Mouse (Mus musculus) forelimb bud, embryonic 11.5 days (tissue): ENCODE results near the gene Ttbk1.

Experiments
- DNase-seq: peaks from one replicate; pipeline ENCODE4 v3.0.0-alpha.2; 2012; ENCODE audit warnings: low read depth, low spot score

Ttbk1 gene

GRCm38 (mm10) chr17:46418628-46419027 is 68.8 kb downstream of the Ttbk1 start:
- DNase-seq, result no peak

DNA sequence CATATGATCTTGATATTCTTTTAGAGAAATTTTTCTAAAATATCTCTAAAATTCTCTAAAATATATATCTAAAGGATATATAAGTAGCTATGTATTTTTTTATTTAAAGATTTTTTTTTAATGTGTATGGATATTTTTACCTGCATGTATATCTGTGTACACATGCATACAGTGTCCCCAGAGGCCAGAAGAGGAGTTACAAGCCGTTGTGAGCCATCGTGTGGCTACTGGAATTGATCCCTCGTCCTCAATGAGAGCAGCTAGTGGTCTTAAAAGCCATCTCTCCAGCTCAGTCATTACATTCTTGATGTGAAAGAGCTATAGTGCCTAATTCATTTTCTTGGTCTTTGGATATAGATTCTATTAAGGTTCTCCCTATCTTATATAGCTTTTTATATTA is 79.0 kb downstream of the Ttbk1 start:
- no peak for DNase-seq

DNA sequence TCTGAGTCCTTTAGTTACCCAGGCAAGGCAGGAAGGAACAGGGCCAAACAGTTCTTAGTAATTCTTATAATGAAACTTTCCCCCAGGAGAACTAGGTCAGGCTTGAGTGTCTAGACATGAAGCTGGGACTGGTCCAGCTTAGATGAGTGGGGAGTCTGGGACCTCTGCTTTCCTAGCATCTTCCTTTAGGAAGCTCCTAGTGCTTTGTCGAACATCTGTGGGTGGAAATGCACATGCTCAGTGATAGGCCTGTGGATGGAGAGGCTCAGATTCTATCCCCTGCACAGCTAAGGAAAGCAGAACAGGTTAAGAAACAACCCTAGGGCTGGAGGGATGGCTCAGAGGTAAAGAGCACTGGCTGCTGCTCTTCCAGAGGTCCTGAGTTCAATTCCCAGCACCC is 92.8 kb downstream of the Ttbk1 start:
- DNase-seq, result no peak

DNA sequence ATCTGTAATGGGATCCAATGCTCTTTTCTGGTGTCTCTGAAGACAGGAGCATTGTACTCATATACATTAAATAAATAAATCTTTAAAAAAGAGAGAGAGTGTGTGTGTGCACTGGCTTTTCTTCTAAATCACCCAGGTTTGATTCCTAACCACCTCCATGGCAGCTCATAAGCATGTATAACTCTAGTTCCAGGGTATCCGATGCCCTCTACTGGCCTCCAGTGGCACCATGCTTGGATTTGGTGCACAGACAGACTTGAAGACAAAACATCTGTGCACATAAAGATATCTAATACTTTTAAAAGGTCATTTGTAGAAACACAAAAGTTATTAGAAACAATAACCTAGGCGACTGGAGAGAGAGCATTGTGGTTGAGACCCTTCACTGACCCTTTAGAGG is 94.5 kb downstream of the Ttbk1 start:
- DNase-seq, result no peak
